Mouse (Mus musculus): ENCODE data around the gene Dnajb14. TPM values are rescaled to one million over a fixed set of nuclear protein-coding genes. Genes with fewer than 3 reads are reported as not detected.

Gene Dnajb14
- polyA plus RNA-seq, 1 experiment, result 1.8 TPM

- H3K79me3 ChIP-seq (ENCODE audit: low read depth), result no peaks in the 10 kb centered on the region
- H3K79me2 ChIP-seq (ENCODE audit: control insufficient read depth, insufficient read depth), result no peaks in the 10 kb centered on the region
- no peak for TF ChIP-seq USF1 (IDR thresholded peaks at IDR 0.05; ENCODE audit: low read depth)
- TF ChIP-seq MYOG (IDR thresholded peaks at IDR 0.05; ENCODE audit: control insufficient read depth, extremely low read depth, insufficient read length), result no peak
- no peak for TF ChIP-seq FOSL1 (IDR thresholded peaks at IDR 0.05; ENCODE audit: insufficient read depth, low read length, poor library complexity, severe bottlenecking)
- TF ChIP-seq CEBPB (IDR thresholded peaks at IDR 0.05; ENCODE audit: low read depth), result no peak
- no peak for TF ChIP-seq MAX (IDR thresholded peaks at IDR 0.05)
- H3K4me3 ChIP-seq (ENCODE audit: insufficient read depth, poor library complexity, severe bottlenecking), result no peak overlapping the region
- H3K36me3 ChIP-seq (ENCODE audit: control insufficient read depth, insufficient read depth), result no peaks in the 10 kb centered on the region
- H3K27me3 ChIP-seq (ENCODE audit: control insufficient read depth, insufficient read depth, insufficient read length), result no peaks in the 10 kb centered on the region
- H3ac ChIP-seq (ENCODE audit: control insufficient read depth, insufficient read length, low read depth), result no peak overlapping the region
Observed at GRCm38 (mm10) chr3:137952914-137953880, 85.7 kb downstream of the Dnajb14 start.

GRCm38 (mm10) chr3:137954256-137954916 lies 86.9 kb downstream of the Dnajb14 start:
- no peak overlapping the region for H3K4me3 ChIP-seq (ENCODE audit: insufficient read depth, poor library complexity, severe bottlenecking)
- no peaks in the 10 kb centered on the region for H3K79me3 ChIP-seq (ENCODE audit: low read depth)
- H3K36me3 ChIP-seq (ENCODE audit: control insufficient read depth, insufficient read depth), result no peaks in the 10 kb centered on the region
- TF ChIP-seq CEBPB (IDR thresholded peaks at IDR 0.05; ENCODE audit: low read depth) (no peak), CTCF (IDR thresholded peaks at IDR 0.05; ENCODE audit: control insufficient read depth, insufficient read depth, insufficient read length) (no peak), MYOD1 (IDR thresholded peaks at IDR 0.05; ENCODE audit: control insufficient read depth, insufficient read length, low read depth) (no peak), MAX (IDR thresholded peaks at IDR 0.05) (no peak), FOSL1 (IDR thresholded peaks at IDR 0.05; ENCODE audit: insufficient read depth, low read length, poor library complexity, severe bottlenecking) (no peak), USF1 (IDR thresholded peaks at IDR 0.05; ENCODE audit: low read depth) (no peak), MYOG (IDR thresholded peaks at IDR 0.05; ENCODE audit: control insufficient read depth, extremely low read depth, insufficient read length) (no peak)
- no peaks in the 10 kb centered on the region for H3K27me3 ChIP-seq (ENCODE audit: control insufficient read depth, insufficient read depth, insufficient read length)
- H3ac ChIP-seq (ENCODE audit: control insufficient read depth, insufficient read length, low read depth), result no peak overlapping the region
- no peaks in the 10 kb centered on the region for H3K79me2 ChIP-seq (ENCODE audit: control insufficient read depth, insufficient read depth)

GRCm38 (mm10) chr3:137955560-137956081 lies 88.1 kb downstream of the Dnajb14 start:
- Histone ChIP-seq H3K4me3 (ENCODE audit: insufficient read depth, poor library complexity, severe bottlenecking) (no peak overlapping the region), H3K27me3 (ENCODE audit: control insufficient read depth, insufficient read depth, insufficient read length) (no peaks in the 10 kb centered on the region), H3K79me2 (ENCODE audit: control insufficient read depth, insufficient read depth) (no peaks in the 10 kb centered on the region), H3K79me3 (ENCODE audit: low read depth) (no peaks in the 10 kb centered on the region), H3ac (ENCODE audit: control insufficient read depth, insufficient read length, low read depth) (no peak overlapping the region), H3K36me3 (ENCODE audit: control insufficient read depth, insufficient read depth) (no peaks in the 10 kb centered on the region)
- TF ChIP-seq CEBPB (IDR thresholded peaks at IDR 0.05; ENCODE audit: low read depth) (no peak), MYOD1 (IDR thresholded peaks at IDR 0.05; ENCODE audit: control insufficient read depth, insufficient read length, low read depth) (no peak), MYOG (IDR thresholded peaks at IDR 0.05; ENCODE audit: control insufficient read depth, extremely low read depth, insufficient read length) (no peak), FOSL1 (IDR thresholded peaks at IDR 0.05; ENCODE audit: insufficient read depth, low read length, poor library complexity, severe bottlenecking) (no peak), USF1 (IDR thresholded peaks at IDR 0.05; ENCODE audit: low read depth) (no peak), MAX (IDR thresholded peaks at IDR 0.05) (no peak), CTCF (IDR thresholded peaks at IDR 0.05; ENCODE audit: control insufficient read depth, insufficient read depth, insufficient read length) (no peak)

- H3K36me3 ChIP-seq (ENCODE audit: control insufficient read depth, insufficient read depth), result no peaks in the 10 kb centered on the region
- H3ac ChIP-seq (ENCODE audit: control insufficient read depth, insufficient read length, low read depth), result no peak overlapping the region
- H3K79me2 ChIP-seq (ENCODE audit: control insufficient read depth, insufficient read depth), result no peaks in the 10 kb centered on the region
- no peak for TF ChIP-seq MYOG (IDR thresholded peaks at IDR 0.05; ENCODE audit: control insufficient read depth, extremely low read depth, insufficient read length)
- no peak for TF ChIP-seq MAX (IDR thresholded peaks at IDR 0.05)
- no peak for TF ChIP-seq CTCF (IDR thresholded peaks at IDR 0.05; ENCODE audit: control insufficient read depth, insufficient read depth, insufficient read length)
- no peaks in the 10 kb centered on the region for H3K79me3 ChIP-seq (ENCODE audit: low read depth)
- no peaks in the 10 kb centered on the region for H3K27me3 ChIP-seq (ENCODE audit: control insufficient read depth, insufficient read depth, insufficient read length)
- no peak overlapping the region for H3K4me3 ChIP-seq (ENCODE audit: insufficient read depth, poor library complexity, severe bottlenecking)
Observed at GRCm38 (mm10) chr3:137957864-137958263, 90.4 kb downstream of the Dnajb14 start.

- Histone ChIP-seq H3K79me3 (ENCODE audit: low read depth) (no peaks in the 10 kb centered on the region), H3K79me2 (ENCODE audit: control insufficient read depth, insufficient read depth) (no peaks in the 10 kb centered on the region), H3K27me3 (ENCODE audit: control insufficient read depth, insufficient read depth, insufficient read length) (no peaks in the 10 kb centered on the region), H3ac (ENCODE audit: control insufficient read depth, insufficient read length, low read depth) (no peak overlapping the region), H3K36me3 (ENCODE audit: control insufficient read depth, insufficient read depth) (no peaks in the 10 kb centered on the region), H3K4me3 (ENCODE audit: insufficient read depth, poor library complexity, severe bottlenecking) (no peak overlapping the region)
- TF ChIP-seq USF1 (IDR thresholded peaks at IDR 0.05; ENCODE audit: low read depth) (no peak), CTCF (IDR thresholded peaks at IDR 0.05; ENCODE audit: control insufficient read depth, insufficient read depth, insufficient read length) (no peak), MYOG (IDR thresholded peaks at IDR 0.05; ENCODE audit: control insufficient read depth, extremely low read depth, insufficient read length) (no peak), CEBPB (IDR thresholded peaks at IDR 0.05; ENCODE audit: low read depth) (no peak), FOSL1 (IDR thresholded peaks at IDR 0.05; ENCODE audit: insufficient read depth, low read length, poor library complexity, severe bottlenecking) (no peak), MAX (IDR thresholded peaks at IDR 0.05) (no peak), MYOD1 (IDR thresholded peaks at IDR 0.05; ENCODE audit: control insufficient read depth, insufficient read length, low read depth) (no peak)
Observed at GRCm38 (mm10) chr3:137958352-137958751, 90.9 kb downstream of the Dnajb14 start.

Data from C2C12 (cell line).